Mouse (Mus musculus) WW6 (cell line): Measurements from ENCODE around the gene Larp4.
A peak's percentile ranks its signal among the peaks of the same experiment; 100 is the strongest.

ENCODE experiments used
- DNase-seq: peaks from one replicate; pipeline ENCODE4 v3.0.0-alpha.2; 2013; ENCODE audit warnings: low read depth, low spot score

Larp4 gene

DNA sequence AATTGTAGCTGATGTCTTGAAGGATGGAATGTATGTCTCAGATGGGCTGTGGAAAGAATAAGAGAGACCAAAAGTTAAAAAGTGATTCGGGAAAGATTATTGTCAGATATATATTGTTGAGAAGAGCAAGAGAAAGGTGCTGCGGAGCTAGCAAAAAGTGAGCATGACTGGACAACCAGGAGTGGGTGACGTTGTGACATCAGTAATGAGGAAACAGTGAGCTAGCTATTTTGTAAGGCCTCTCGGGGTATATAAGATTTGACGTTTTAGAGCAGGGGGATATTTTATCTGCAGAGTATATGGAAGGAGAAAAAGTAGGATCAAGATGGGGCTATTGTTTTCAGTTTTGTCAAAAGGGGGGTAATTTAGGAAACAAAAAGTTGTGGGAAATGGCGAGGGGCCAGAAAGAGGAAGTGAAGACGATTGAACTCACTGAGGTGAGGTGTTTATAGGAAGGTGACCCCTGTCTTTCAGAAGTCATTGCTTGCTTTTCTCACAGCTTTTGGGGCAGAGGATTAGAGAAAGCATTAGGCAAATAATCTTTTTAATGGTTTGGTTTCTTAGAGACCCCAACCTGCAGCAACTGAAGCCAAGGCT lies 34.9 kb downstream of the Larp4 start:
- DNase-seq: no peak

DNA sequence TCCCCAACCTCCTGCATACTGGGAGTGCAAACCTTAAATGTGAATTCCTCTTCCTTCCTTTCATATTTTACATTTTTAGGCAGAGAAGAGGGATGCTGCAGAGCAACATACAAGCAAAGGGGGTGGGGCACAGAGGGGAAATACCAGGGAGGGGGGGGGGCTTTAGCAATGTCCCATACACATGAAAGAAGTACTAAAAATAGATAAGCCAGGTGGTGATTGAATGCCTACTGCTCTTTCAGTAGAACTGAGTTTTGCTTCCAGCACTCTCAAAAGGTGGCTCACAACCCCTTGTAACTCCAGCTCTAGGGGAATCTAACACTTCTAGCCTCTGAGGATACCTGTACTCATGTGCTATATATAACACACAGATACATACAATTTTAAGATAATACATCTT lies 36.3 kb downstream of the Larp4 start:
- DNase-seq: no peak

DNA sequence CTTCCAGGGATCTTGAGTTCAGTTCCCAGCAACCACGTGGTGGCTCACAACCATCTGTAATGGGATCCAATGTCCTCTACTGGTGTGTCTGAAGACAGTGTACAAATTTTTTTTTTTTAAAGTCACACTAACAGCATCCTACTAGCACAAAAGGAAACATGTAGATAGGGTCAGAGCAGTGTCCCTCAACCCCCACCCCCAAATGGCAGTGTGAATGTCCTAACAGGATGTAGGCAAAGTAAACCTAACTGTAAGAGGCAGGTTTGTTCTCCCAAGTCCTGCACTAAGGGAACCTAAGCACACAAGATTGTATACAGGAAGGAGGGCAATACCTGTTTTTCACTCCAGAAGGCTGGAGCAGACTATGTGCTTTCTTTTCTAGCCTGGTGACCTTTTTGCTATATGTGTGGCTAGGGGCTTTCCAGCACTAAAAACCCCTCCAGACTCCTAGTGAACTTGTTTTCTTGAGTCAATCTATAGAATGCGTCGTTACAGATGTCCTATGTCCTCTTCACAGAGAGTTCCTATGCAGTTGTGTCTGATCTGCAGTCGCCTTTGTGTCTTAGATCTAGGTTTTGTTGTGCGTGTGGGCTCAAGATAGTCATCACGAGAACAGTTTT lies 48.5 kb downstream of the Larp4 start:
- no peak for DNase-seq

DNA sequence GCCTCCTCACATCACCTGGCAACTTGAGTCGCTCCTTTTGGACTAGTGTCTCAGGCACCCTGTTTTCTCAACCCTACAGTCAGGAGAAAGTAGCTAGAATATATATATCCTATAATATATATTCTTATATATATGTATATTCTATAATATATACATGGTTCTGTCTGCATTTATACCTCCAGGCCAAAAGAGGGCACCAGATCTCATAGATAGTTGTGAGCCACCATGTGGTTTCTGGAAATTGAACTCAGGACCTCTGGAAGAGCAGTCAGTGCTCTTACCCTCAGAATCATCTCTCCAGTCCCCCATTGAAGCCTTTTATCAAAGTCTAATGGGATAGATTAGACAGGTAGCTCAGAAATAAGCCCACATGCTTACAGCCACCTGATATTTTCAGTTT lies 51.3 kb downstream of the Larp4 start:
- DNase-seq: no peak

DNA sequence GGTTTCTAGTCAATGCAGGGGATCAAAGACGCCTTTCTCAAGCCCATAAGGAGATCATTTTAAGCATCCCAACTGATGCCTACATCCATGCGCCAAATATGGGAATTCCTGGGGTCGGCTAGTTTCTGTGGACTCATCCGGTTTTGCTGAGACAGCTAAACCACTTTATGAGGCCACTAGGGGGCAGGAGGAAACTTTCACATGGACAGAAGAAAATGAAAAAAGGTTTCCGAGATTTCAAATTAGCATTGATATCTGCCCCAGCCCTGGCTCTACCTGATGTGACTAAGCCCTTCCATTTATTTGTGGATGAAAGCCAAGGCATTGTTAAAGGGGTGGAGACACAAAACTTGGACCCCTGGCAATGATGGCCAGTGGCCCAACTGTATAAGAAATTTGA lies 53.1 kb downstream of the Larp4 start:
- no peak for DNase-seq

DNA sequence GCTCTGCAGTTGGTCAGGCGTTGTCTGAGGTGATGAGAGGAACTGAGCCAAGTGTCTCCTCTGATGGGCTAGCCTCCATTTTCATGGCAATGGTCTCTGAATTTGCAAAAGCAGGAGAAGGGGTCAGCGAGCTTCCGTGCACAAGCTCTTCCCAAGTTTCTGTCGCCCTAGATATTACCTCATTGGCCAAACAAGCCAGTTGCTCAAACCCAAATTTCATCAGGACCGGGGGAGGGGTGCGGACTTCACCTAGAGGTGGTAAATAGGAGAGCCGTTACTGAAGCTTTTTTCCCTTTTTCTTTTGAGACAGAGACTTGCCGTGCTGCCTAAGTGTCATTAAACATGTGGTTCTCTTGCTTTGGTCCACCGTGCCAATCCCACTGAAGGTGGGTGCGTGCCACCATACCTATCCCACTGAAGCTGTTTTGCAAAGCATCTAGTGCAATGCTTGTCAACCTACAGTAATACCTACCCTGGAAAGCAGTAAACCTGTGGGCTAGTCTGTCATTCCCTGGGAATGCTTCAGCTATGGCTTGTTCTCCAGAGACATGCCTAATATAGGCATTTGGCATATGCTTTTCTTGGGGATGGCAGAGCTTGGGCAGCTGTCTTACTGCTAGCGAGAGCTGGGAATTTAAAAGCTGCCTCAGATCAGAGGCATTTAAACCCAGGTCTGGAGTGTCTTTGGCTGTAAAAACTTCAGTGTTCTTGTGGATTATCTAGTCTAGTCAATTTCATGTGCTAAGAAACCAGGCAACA lies 55.4 kb downstream of the Larp4 start:
- DNase-seq: no peak

DNA sequence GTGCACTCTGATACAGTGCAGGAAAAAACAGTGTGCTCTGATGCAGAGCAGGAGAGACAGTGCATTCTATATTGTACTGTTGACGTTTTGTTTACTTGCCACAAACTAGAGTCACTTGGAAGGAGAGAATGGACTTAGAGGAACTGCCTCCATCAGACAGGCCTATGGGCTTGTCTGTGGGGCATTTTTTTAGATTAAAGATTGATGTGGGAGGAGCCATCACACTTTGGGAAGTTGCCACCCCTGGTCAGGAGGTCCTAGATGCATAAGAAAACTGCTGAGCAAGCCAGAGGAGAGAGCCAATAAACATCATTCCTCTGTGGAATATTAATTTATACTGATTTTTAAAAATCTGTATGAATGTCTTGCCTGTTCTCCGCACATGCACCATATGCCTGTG lies 58.3 kb downstream of the Larp4 start:
- no peak for DNase-seq

DNA sequence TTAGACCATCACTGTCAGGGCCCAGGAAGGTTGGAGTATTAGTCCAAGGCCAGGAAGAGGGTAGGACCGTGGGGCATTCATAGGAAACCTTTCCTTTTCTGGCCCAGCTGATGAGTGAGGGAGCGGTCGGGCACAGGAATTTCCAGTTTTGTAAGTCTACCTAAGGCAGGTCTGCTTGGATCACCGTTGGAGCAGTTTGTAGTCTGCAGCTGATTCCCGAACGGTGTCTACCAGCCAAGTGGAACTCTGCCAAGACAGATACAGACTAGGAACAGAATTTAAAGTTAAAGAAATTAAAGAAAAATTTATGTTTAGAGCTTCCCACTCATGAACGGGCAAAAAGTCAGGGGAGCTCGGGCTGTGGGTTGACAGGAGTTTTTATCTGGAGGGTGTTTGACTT lies 59.6 kb downstream of the Larp4 start:
- no peak for DNase-seq

DNA sequence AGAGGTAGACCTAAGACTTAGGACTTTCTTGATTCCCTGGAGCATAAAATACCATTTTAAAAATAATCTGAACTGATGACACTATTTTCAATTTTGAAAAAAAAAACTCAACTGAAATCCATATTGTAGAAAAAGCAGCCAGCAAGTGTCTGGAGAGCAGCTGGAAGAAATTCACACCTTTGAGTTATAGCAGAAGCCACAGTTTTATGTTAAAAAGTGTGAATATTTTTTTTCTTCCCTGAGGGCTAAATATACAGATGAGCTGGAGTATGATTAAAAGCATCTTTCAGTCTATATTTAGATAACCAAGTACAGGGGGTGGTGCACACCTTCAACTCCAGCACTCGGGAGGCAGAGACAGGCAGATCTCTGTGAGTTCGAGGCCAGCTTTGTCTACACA lies 60.0 kb downstream of the Larp4 start:
- no peak for DNase-seq

DNA sequence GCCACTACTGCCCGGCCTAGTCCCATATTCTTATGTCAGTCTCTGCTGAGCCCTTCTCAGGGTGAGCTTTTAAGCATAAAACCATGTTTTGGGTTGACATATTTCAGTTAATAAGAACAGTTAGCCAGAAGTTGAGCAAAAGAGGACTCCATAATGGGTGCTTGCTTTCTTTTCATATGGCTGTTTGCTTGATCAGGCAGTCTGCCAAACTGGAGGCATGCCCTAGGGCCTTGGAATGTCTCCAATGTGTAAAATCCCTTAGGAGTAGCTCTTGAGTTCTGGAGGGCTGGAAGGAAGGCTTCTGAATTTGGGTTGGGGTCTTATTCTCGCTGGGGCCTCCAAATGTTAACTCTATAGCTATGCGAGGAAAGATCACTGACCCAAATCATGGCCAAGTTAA lies 62.7 kb downstream of the Larp4 start:
- no peak for DNase-seq

DNA sequence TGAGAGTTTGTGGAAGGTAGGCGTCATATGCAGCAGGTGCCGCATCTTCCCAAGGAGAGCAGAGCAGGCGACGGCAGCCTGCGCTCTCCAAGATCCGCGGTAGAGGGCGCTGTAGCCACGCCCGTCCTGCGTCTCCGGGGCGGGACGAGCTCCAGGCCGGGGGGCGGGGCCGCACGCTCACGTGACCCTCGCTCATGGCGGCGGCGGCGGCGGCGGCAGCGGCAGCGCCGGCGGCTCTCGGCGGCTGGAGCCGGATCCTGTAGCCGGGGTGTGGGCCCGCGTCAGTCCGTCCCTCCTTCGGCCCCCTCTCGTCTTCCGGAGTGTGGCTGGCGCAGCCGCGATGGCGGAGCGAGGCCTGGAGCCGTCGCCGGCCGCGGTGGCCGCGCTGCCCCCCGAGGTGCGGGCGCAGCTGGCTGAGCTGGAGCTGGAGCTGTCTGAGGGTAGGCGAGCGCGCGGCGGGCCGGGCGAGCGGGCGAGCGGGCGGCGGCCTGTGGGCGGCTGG lies 68.7 kb downstream of the Larp4 start, which contains the start of gene Dip2b:
Gene Dip2b, plus strand, starts transcription at position 195 of the 502 bp plus-strand sequence.
- DNase-seq: peak; percentile 82

DNA sequence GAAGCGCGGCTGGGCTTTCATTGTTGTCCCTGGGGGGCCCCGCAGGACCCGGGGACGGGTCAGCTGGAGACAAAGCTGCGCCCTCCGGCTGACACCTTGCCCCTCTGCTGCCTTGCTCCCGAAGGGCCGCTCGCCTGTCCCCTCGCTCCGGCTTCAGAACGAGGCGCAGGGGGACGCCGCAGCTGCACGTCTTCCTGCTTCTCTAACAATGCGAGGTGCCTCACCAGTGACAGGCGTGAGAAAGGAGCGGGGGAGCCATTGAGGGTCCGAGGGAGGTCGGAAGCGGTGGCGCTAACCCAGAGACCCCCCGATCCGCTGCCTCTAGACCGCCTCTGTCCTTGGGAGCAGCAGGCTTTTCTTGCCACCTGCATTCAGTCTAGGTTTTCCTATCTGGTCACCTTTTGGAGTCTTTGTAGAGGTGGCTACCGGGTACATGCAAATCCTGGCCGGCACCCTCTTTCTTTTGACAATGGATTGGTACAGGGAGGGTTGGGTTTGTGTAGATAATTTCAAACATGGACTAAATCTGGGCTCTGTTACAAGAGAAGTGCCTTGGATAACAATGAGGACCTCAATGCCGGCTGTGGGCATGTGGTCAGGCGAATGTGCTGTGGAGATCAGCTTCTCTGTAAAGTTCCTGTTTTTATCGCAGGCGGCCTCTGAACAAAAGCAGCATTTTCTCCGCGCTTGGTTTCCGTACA lies 69.3 kb downstream of the Larp4 start:
- DNase-seq: no peak

DNA sequence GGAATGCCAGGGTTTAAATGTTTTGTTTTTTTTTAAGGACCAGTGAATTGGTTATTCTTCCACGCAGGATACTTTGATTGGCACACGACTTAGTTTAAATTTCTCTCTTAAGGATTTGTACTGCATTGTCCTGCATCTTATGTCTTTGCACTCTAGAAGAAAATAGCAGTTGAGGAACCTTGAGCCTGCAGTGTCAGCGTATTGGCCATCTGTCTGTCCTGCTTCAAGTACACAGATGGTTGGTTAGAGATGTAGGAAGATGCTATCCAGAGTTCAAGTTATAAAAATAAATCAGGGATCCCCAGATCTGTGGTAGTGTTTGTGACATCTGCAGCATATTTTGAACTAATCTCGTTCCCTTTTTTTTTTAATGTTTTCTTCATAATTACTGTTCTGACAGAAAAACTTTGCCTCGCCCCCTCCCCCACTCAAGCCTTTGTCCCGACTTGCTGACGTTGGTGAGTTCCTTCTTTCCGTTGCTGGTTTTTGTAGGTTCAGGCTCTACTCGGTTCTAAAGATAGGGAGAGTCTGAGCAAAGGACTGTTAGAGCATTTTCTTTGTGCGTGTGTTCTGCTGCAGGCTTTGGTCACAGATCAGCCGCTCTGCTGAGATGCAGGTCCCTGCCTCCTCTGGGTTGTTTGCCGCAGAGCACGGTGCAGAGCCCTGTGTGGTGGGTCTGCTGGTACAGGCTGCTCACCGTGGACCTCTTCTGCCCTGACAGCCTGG lies 70.8 kb downstream of the Larp4 start:
- no peak for DNase-seq

DNA sequence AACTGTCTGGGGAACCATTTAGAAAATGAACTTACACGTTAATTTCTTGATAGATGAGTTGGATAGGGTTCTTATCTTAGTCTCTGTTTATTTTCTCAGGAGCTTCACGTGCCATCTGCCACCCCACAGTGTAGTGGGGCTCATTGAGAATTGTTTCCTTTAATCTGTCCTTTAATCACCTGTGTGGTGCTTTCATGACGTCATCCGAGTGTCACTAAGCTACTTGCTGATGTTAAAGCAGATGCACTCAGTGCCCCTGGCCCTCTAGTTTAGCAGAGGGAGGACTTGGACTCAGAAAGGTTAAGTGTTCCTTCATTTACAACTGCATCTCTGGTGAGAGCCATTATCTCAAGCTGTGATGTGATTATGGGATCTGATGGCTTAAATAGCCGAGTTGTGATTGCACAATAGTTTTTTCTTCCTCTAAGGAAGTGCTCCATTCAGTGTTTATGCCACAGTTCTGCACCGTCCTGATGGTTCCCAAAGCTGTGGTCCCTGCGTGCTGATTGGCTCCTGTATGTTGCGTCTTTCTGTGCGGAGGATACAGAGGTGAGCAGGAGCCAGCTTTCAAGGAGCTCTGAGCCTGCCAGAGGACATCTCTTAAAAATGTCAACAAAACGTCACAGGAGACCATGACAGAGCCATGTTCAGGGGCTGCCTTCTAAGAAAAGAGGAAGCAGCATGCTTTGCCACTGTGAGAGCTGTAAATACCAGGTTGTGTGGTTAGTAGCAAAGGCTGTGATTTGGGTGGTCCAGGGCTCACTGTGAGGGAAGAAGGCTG lies 71.6 kb downstream of the Larp4 start:
- DNase-seq: no peak

DNA sequence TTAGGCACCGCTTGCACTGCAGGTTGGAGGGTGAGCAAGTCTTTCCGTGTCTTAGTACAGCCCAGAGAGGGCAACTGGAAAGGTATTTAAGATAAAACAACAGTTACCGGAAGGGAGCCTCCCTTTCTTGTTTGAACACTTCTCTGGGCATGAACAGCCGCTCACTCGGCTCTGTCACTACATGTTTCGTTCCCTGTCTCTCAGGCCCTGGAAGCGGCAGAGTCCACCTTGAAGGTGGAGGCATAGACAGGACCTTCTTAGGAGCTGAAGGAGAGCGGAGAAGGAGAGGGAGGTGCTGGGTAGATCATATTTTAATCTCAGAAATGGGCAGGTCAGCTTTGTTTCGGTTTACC lies 72.2 kb downstream of the Larp4 start:
- no peak for DNase-seq

DNA sequence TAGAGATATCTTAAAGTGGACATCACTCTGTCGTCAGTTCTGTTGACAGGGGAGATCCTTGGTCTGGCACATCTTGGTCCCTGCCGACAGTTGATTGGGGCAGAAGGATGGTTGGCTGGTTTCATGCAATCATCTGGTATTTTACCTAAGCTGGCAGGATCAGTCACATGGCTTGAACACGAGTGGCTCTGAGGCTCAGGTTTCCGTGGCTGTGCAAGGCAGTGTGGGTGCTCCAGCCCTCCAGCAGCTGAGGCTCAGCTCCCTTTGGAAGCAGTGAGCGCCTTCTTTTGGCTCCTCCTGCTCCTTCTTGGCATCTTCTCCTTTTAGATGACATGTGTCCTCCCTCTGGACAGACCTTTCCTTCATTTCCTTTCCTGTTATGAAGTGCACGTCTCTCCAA lies 75.7 kb downstream of the Larp4 start:
- DNase-seq: no peak

DNA sequence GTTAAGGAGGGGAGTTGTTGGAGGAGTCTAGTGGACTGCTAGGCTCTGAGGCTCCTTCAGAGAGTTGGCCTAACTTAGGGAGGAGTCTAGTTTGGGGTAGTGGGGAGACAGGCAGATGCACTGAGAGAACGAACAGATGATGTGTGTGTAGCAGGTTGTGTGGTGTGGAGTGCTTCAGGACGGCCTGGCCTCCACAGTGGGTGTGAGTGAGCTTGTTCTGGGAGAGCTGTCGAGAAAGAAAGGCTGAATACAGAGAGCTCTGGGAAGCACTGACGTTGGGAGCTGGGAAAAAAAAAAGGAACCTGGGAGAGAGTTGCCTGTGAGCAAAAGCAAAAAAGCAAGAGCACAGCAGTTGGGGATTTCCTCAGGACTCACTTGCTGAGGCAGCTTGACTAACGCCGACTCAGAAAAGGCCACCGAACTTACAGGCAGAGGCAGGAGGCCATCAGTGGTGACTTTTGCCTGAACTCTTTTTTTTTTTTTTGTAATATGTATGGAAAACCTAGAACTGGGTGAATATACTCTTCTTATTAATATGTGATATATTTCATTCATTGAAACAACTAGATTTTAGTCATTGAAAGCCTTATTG lies 79.7 kb downstream of the Larp4 start:
- no peak for DNase-seq

DNA sequence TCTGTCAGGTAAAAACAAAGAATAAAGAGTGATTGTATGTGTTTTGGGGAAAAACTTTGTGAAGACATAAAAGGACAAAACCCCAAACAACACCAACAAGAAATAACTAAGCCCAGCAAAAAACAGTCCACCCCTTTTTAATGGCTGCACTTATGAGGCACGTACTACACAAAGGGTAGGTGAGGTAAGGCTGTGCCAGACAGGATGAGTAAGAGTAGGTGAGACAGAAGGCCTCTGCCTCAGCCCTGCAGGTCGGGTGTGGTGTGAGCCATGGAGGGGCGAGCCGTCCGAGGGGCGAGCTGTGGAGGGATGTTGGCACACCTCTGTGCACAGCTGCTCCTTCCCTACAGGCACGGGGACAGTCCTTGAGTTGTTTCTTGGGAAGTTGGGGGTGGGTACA lies 81.1 kb downstream of the Larp4 start:
- no peak for DNase-seq

DNA sequence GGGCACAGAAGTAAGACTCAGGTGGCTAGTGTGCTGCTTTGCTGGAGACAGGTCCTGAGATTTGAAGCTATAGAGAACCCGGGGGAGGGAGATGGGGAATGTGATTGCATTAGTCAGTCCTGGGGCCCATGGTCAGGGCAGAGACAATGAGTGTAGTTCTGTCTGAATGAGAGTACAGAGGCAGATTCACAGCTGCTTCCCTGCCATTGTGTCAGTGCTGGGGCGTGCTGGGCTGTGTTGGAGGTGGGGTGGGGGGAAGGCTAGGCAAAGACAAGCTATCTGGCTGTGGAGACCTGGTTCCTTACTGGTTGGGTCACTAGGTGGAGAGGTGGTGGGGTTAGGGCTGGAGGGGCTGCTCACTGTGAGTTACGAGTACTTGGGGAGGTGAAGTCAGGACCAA lies 82.9 kb downstream of the Larp4 start:
- no peak for DNase-seq

DNA sequence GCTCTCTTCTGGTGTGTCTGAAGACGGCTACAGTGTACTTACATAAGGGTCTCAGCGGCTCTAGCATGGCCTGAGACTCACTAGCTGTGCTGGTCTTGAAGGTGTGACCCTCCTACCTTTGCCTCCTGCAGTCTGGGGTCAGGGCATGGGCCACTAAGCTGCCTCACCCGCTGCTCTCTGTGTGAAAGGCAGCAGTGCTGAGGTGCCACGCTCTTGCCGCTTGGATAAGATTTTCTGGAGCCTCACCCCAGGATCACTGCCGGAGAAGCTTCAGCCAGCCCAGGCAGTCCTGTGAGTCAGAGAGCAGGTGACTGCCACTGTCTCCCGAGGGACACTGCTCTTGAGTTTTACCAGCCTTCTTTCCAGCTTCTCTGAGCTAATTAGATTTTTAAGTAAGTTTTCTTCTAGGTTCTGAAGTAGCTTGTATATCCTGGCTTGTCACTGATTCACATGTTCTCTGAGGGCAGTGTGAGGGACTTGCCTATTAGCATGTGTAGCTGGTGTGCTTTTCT lies 86.6 kb downstream of the Larp4 start:
- no peak for DNase-seq
